Mouse (Mus musculus): Measurements from ENCODE around the gene Dnajb11.

Gene Dnajb11

DNA sequence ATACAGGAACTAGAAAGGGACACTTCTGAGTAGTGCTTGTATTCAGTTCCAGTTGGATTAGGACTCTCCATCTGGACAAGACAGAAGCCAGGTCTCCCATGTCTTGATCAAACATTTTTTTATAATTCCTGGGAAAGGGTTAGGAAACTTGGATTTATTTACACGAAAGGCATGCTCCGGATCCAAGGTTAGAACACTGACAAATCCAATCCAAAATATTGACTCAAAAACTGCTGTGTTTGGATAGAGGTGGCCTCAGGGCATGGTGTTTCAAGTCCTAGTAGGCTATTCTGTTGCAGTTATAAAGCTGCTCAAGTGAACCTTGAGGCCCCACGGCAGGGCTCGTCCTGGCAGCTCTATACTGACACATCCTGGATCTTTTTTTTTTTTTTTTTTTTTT is 64.8 kb downstream of the Dnajb11 start:
- DNase-seq (ENCODE audit: low read depth, low spot score), result no peak

Data from brain, embryonic 18.5 days (tissue).